Mouse (Mus musculus): ENCODE data around the gene Sphkap.

The Sphkap gene

GRCm38 (mm10) chr1:83285866-83286265, 122.1 kb downstream of the Sphkap start:
- DNase-seq: no peak

DNA sequence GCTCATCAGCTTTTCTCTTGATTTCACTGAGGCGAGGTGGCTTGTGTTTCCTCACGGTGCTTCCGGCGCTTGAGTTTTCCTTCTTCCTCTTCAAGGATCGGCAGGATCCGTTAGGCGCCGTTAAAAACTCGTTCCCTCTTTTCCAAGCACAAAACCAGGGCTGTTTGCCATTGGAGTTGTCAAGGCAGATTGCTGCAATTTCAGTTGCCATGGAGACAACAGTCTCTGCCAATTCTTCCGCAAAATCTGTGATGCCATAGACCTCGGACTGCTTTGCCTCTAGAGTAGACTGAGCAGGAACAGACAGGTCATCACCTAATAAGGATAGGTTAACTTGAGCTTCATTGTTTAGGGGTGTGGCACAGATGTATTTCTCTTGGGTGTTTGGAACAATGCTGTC, 131.0 kb downstream of the Sphkap start:
- peak; percentile 92 to 93 for DNase-seq

DNA sequence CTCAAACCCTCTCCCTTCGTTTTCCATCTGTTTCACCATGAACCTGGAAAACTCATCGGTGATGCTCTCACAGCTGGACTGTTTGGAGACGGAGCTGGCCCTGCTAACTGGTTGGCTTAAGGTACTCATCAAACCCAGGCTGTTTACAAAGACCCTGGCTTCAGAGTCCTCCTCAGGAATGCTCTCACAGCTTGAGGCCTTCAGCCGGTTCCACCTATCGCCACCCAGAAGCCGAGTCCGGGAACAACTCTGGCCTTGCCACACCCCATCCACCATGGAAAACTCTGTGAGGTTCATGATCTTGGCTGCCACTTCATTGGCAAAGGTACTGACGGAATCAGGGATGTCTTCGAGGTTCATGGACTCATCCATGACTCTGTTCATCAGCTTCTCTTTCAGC, 131.4 kb downstream of the Sphkap start:
- peak in 1 of 2 experiments; percentile 42 for DNase-seq

GRCm38 (mm10) chr1:83251746-83252145, 156.3 kb downstream of the Sphkap start:
- no peak for DNase-seq

GRCm38 (mm10) chr1:83248235-83248746, 159.7 kb downstream of the Sphkap start:
- peak; percentile 86 to 89 for DNase-seq

DNA sequence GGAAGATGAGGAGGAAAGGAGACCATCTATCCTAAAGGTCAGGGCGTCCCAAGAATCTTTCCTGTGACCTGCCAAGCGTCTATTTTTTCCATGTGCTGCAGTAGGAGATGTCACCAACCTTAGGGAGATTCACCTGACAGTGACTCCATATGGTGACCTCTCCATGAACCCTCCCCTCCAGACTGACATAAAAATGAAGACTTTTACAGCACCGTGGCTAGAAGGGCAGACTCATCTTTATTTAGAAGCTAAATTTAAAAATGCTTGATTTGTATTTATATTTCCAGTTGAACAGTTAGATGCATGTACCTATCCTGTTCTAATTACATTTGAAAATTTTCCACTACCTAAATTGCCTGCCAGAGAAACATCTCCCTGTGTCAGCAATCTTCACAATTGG, 180.1 kb downstream of the Sphkap start:
- DNase-seq: no peak

- peak; percentile 73 to 80 for DNase-seq
Observed at GRCm38 (mm10) chr1:83224423-83224960, 183.5 kb downstream of the Sphkap start.

DNA sequence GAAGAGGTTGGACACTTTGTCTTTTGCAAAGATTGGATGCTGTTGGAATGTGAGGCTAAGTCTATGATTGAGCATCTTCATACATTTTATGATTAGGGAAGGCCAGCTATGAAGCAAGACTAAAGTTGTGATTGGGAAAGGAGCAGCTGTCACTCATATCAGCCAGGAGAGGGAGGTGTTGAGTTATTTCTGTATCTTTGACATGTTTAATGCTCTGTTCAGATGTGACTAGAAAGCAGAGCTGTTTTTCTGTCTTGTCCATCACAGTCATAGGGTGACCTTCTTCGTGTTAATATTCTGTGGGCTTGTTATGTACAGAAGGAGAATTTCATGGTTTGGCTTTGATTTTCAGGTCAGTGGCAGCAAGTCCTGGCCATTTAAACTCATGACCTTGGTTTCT, 184.9 kb downstream of the Sphkap start:
- DNase-seq: peak in 1 of 2 experiments; percentile 51

GRCm38 (mm10) chr1:83218260-83218659, 189.7 kb downstream of the Sphkap start:
- peak in 1 of 2 experiments; percentile 22 for DNase-seq

DNA sequence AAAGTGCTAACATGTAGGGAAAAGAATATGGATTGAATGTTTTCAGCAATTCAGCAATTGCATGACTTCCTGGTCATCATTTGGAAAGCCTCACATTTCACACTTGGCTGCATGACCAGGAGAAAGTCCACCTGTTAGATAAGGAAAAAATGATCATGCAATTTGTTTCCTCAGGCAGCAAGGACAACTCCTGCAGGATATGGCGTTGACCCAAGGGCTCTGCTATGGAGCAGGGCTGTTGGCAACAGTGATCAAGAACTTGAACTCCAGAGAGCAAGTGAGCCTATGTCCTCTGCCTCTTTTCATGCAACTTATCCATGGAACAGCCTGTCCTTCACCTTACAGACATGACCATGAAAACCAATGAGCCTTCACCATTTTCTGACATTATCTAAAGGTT, 198.0 kb downstream of the Sphkap start:
- DNase-seq: peak; percentile 34 to 42

All from cerebellum, postnatal 14 days (tissue).